Mouse (Mus musculus): ENCODE measurements at regions not wholly inside any gene's neighbourhood (a gene's known extent, or its start where the extent isn't known, plus 50 kb on each side); places are given as distances from the start of the nearest gene placed in this dataset.

DNA sequence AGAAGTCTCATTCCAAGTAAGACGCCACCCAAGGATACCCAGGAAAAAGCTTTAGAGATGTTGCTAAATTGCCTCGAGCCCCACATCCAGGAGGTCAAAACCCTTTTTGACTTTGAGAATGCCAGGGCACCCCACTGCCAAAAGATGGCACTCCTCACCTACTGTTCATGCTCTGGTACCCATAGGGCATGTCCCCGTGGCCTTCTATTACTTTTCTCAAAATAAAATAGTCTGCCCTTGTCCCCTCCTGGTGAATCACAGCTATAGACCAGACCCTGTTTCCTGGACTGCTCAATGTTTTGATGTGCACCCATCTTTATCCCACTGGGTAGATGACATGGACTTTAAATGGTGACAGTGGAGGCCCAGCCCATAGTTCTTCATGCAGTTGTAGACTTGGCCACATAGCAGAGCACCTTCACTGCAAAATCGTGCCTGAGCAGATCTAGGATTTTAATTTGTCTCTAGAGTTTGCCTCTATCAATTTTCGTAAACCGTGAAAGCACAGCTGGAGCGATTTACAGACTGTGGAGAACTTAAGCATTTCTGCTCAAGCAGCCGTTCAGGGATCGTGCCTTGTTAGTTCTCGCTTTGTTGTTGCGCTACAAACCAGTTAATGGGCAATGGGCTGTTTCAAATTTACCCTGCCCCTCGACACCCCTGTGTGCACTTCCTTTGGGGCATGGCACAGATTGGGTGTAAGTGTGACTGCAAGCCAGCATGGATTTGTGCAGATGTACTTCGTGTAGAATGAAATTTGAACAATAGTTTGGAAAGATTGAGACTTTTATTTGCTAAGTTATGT lies 300.0 kb downstream of the Slc30a10 start:
- TF ChIP-seq CTCF (conservative IDR thresholded peaks at IDR 0.05; ENCODE audit: low read length) (no peak), POU5F1 (IDR thresholded peaks at IDR 0.05; ENCODE audit: borderline replicate concordance, low read length) (no peak), NANOG (IDR thresholded peaks at IDR 0.05; ENCODE audit: borderline replicate concordance, low read length) (no peak)
